In genomic region chr6:125491393-125491792, GRCm38 (mm10) we compare ENCODE assay signal across 14 mouse cellular contexts. TPM values are rescaled to one million over a fixed set of nuclear protein-coding genes. Genes with fewer than 3 reads are reported as not detected.
DNase-seq lines count a peak whose midpoint lies in the region; ATAC-seq and TF ChIP-seq lines count a peak whose summit lies in the region.
"Had no signal": no experiment of that assay in that cellular context is flagged by ENCODE, and none has a peak within 500 bp of the region (broad histone marks: within the 10 kb centered on the region; RNA-seq: fewer than 3 reads in every experiment).

No protein-coding gene starts in this region.

- intact Hi-C loops in heart, postnatal 25 days (cut with DNase I) = loop anchor here (2.0 kb wide), 1 partner anchor 21 kb away; no protein-coding TSS in a partner anchor

- peak overlapping the region; percentile 97; the same call in 1 of the 2 replicates for H3K4me2 ChIP-seq in kidney, postnatal 0 days (ENCODE audit: low read length)
- H3K4me2 ChIP-seq in kidney, embryonic 14.5 days (replicated peaks; ENCODE audit: low read depth, low read length) = no peak overlapping the region
- peak overlapping the region; percentile 28; the same call in 1 of the 2 replicates for H3K4me2 ChIP-seq in intestine, embryonic 15.5 days (replicated peaks)

- no peak for TF ChIP-seq CTCF in kidney, postnatal 0 days (IDR thresholded peaks at IDR 0.05; ENCODE audit: low read depth)
- no peak for TF ChIP-seq CTCF in E14TG2a.4 (conservative IDR thresholded peaks at IDR 0.05; ENCODE audit: low read length)

- DNase-seq in heart, adult 11 months = peak; percentile 93
- DNase-seq in heart, postnatal 25 days (ENCODE audit: low spot score) = no peak
- no peak for DNase-seq in kidney, postnatal 0 days (ENCODE audit: low spot score)
- DNase-seq in spleen, postnatal 10 days (ENCODE audit: low spot score in 2 of 2) = no peak
- DNase-seq: adrenal gland, postnatal 10 days; gastrocnemius, postnatal 10 days; midbrain, embryonic 14.5 days; right cerebral cortex, postnatal 25 days had no signal

- H3K27me3 ChIP-seq in kidney, postnatal 0 days (ENCODE audit: insufficient read depth, low read length) = no peaks in the 10 kb centered on the region
- H3K27me3 ChIP-seq in kidney, embryonic 14.5 days (ENCODE audit: control insufficient read depth, insufficient read depth, low read length) = peaks cover 9% of the 10 kb centered on the region; the same call in 1 of the 2 replicates
- H3K27me3 ChIP-seq in E14TG2a.4 (ENCODE audit: insufficient read depth, low read length) = no peaks in the 10 kb centered on the region
- no peaks in the 10 kb centered on the region for H3K27me3 ChIP-seq in intestine, embryonic 15.5 days (replicated peaks)

- H3K27ac ChIP-seq in kidney, postnatal 0 days = no peak overlapping the region; the same call in 1 of the 2 replicates
- no peak overlapping the region for H3K27ac ChIP-seq in kidney, embryonic 14.5 days (ENCODE audit: low read depth, low read length)
- H3K27ac ChIP-seq in intestine, embryonic 15.5 days = 0 out of 2 replicates have a peak overlapping the region, but pooled peaks have one; percentile 27
- H3K27ac ChIP-seq: liver, embryonic 14.5 days had no signal

- no peaks in the 10 kb centered on the region for H3K36me3 ChIP-seq in kidney, postnatal 0 days (ENCODE audit: insufficient read depth, low read length)
- 0 out of 2 replicates have a peak, but pooled peaks cover 4% of the 10 kb centered on the region for H3K36me3 ChIP-seq in kidney, embryonic 14.5 days (ENCODE audit: control insufficient read depth, insufficient read depth, low read length)
- peaks cover 47% of the 10 kb centered on the region for H3K36me3 ChIP-seq in E14TG2a.4 (ENCODE audit: insufficient read depth, low read length)
- no peaks in the 10 kb centered on the region for H3K36me3 ChIP-seq in intestine, embryonic 15.5 days

- peaks cover 17% of the 10 kb centered on the region for H3K4me1 ChIP-seq in kidney, postnatal 0 days (replicated peaks; ENCODE audit: insufficient read depth, low read length)
- 0 out of 2 replicates have a peak, but pooled peaks cover 6% of the 10 kb centered on the region for H3K4me1 ChIP-seq in kidney, embryonic 14.5 days (ENCODE audit: control insufficient read depth, insufficient read depth, low read length)
- peaks cover 90% of the 10 kb centered on the region for H3K4me1 ChIP-seq in E14TG2a.4 (replicated peaks; ENCODE audit: low read depth, low read length)
- peaks cover 8% of the 10 kb centered on the region for H3K4me1 ChIP-seq in intestine, embryonic 15.5 days (replicated peaks)

- no peaks in the 10 kb centered on the region for H3K9me3 ChIP-seq in kidney, postnatal 0 days (replicated peaks; ENCODE audit: low read length)
- no peaks in the 10 kb centered on the region for H3K9me3 ChIP-seq in kidney, embryonic 14.5 days (ENCODE audit: control insufficient read depth, low read length)
- no peaks in the 10 kb centered on the region for H3K9me3 ChIP-seq in E14TG2a.4 (ENCODE audit: low read length)
- H3K9me3 ChIP-seq in intestine, embryonic 15.5 days = no peaks in the 10 kb centered on the region

- 0 out of 2 replicates have a peak, but pooled peaks have one; percentile 34 for ATAC-seq in kidney, postnatal 0 days (replicated peaks; ENCODE audit: low FRiP score, low read depth)
- no peak for ATAC-seq in kidney, embryonic 14.5 days (ENCODE audit: low FRiP score, low TSS enrichment)
- no peak for ATAC-seq in intestine, embryonic 15.5 days
- ATAC-seq in megakaryocyte progenitor cell, adult 5-6 weeks (replicated peaks; ENCODE audit: poor library complexity) = no peak
- ATAC-seq: inflammation-experienced regulatory T-cells, adult 6 months had no signal

- no peak overlapping the region for H3K9ac ChIP-seq in kidney, postnatal 0 days (ENCODE audit: low read depth, low read length)
- H3K9ac ChIP-seq in kidney, embryonic 14.5 days (ENCODE audit: low read depth, low read length) = no peak overlapping the region
- no peak overlapping the region for H3K9ac ChIP-seq in intestine, embryonic 15.5 days
- H3K9ac ChIP-seq: liver, embryonic 14.5 days had no signal

- 64% methylated on average over 10 of the region's 10 CpGs for WGBS in kidney, postnatal 0 days
- 81% methylated on average over 10 of the region's 10 CpGs for WGBS in kidney, embryonic 14.5 days
- WGBS in intestine, embryonic 15.5 days = 74% methylated on average over 10 of the region's 10 CpGs

- no peak overlapping the region for H3K4me3 ChIP-seq in kidney, postnatal 0 days (replicated peaks; ENCODE audit: low read depth, low read length)
- H3K4me3 ChIP-seq in kidney, embryonic 14.5 days (ENCODE audit: low read length) = no peak overlapping the region
- H3K4me3 ChIP-seq in E14TG2a.4 (replicated peaks; ENCODE audit: low read length) = peak overlapping the region; percentile 97
- H3K4me3 ChIP-seq in intestine, embryonic 15.5 days (replicated peaks) = no peak overlapping the region

RNA-seq across cellular contexts. Expression of gene Cd9, which starts 3.2 kb away (rescaled TPM):
- total RNA-seq in heart, postnatal 25 days (2021) = 10 to 100 TPM; 57.5 to 63.4 TPM
- 271 and 278 TPM in 2 replicates for polyA plus RNA-seq in kidney, postnatal 0 days (2015; fragmentation: Nextera tagmentation; extraction: Ambion mirVana)
- 116 and 118 TPM in 2 replicates for polyA plus RNA-seq in kidney, embryonic 14.5 days (2014; fragmentation: Nextera tagmentation; extraction: Ambion mirVana)
- 160 and 171 TPM in 2 replicates for polyA plus RNA-seq in intestine, embryonic 15.5 days (2015; fragmentation: Nextera tagmentation; extraction: Ambion mirVana)
- total RNA-seq in megakaryocyte progenitor cell, adult 5-6 weeks (2015) = 41.0 and 50.9 TPM in 2 replicates
- total RNA-seq in megakaryocyte progenitor cell, adult 5-6 weeks (2017) = 31.0 and 38.7 TPM in 2 replicates

RNA-seq across cellular contexts. Expression of gene Vwf, which starts 55.2 kb away (rescaled TPM):
- 100 to 1,000 TPM; 104 to 114 TPM for total RNA-seq in heart, postnatal 25 days (2021)
- 4.5 and 5.1 TPM in 2 replicates for polyA plus RNA-seq in kidney, postnatal 0 days (2015; fragmentation: Nextera tagmentation; extraction: Ambion mirVana)
- 2.4 and 5.2 TPM in 2 replicates for polyA plus RNA-seq in kidney, embryonic 14.5 days (2014; fragmentation: Nextera tagmentation; extraction: Ambion mirVana)
- polyA plus RNA-seq in intestine, embryonic 15.5 days (2015; fragmentation: Nextera tagmentation; extraction: Ambion mirVana) = 12.0 and 12.7 TPM in 2 replicates
- total RNA-seq in megakaryocyte progenitor cell, adult 5-6 weeks (2015) = 2.4 and 2.6 TPM in 2 replicates
- total RNA-seq in megakaryocyte progenitor cell, adult 5-6 weeks (2017) = 0.08 and 0.47 TPM in 2 replicates
